In the genomic region with DNA sequence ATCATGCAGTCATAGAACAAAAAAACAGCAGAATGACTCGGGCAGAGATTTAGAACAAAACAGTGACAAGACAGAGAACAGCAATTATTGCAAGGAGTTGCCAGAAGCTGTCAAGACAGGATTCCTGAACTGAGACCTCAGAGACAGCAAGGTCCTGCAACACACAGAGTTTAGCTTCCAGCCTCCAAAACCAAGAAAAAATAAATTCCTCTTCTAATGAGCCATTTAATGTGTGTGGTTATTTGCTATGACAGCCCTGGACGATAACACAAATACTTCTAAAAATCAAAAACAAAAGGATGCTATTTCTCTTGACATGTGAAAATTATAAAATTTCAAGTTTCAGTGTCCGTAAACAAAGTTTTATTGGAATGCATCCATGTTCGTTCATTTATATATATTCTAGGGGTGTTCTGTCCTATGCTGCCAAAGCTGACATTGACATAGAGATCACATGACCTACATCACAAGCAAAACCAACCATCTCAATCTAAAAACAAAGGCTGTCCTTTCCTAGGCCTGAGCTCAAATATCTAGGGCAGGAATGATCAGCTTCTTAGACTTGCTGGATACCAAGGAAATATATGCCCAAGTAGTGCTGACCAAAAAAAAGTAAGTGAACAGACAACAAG, we compare ENCODE assay signal across 15 mouse cellular contexts.
"Had no signal": no experiment of that assay in that cellular context is flagged by ENCODE, and none has a peak within 500 bp of the region (broad histone marks: within the 10 kb centered on the region; RNA-seq: fewer than 3 reads in every experiment).

No protein-coding gene starts in this region.

- DNase-seq: kidney, adult 9 months; kidney, postnatal 14 days; lung, postnatal 10 days; thymus, adult 2 months; thymus, postnatal 25 days had no signal

- H3K4me3 ChIP-seq: left cerebral cortex, adult 2 months; limb, embryonic 10.5 days; liver, embryonic 15.5 days; megakaryocyte, embryonic 14.5 days; midbrain, embryonic 15.5 days; neural tube, embryonic 12.5 days had no signal

- H3K27ac ChIP-seq: left cerebral cortex, adult 2 months; limb, embryonic 10.5 days; liver, embryonic 15.5 days; macrophage; midbrain, embryonic 15.5 days; neural tube, embryonic 12.5 days had no signal

- H3K9ac ChIP-seq: liver, embryonic 15.5 days; midbrain, embryonic 15.5 days; neural tube, embryonic 12.5 days had no signal

- H3K4me1 ChIP-seq: liver, embryonic 15.5 days; midbrain, embryonic 15.5 days; neural tube, embryonic 12.5 days had no signal

- H3K4me2 ChIP-seq: liver, embryonic 11.5 days; liver, embryonic 15.5 days; midbrain, embryonic 11.5 days; midbrain, embryonic 15.5 days; neural tube, embryonic 12.5 days had no signal

- H3K36me3 ChIP-seq: limb, embryonic 10.5 days; liver, embryonic 15.5 days; midbrain, embryonic 15.5 days; neural tube, embryonic 12.5 days had no signal

- ATAC-seq: intestine, embryonic 16.5 days; midbrain, embryonic 15.5 days had no signal

- H3K27me3 ChIP-seq: liver, embryonic 15.5 days; megakaryocyte, embryonic 14.5 days; midbrain, embryonic 15.5 days; neural tube, embryonic 12.5 days had no signal

- H3K9me3 ChIP-seq: limb, embryonic 10.5 days; liver, embryonic 15.5 days; megakaryocyte, embryonic 14.5 days; midbrain, embryonic 15.5 days; neural tube, embryonic 12.5 days had no signal
